Mouse (Mus musculus): ENCODE data around the gene Akr1b3.

Gene Akr1b3

GRCm38 (mm10) chr6:34309526-34309925 is 7.8 kb downstream of the Akr1b3 start:
- H3K9me3 ChIP-seq (ENCODE audit: low read length) = no peaks in the 10 kb centered on the region
- TF ChIP-seq POU5F1 (IDR thresholded peaks at IDR 0.05; ENCODE audit: borderline replicate concordance, low read length) (no peak), NANOG (IDR thresholded peaks at IDR 0.05; ENCODE audit: borderline replicate concordance, low read length) (no peak), CTCF (conservative IDR thresholded peaks at IDR 0.05; ENCODE audit: low read length) (no peak)
- no peak overlapping the region for H3K4me3 ChIP-seq (replicated peaks; ENCODE audit: low read length)
- H3K4me1 ChIP-seq (replicated peaks; ENCODE audit: low read depth, low read length) = peaks cover 58% of the 10 kb centered on the region
- peaks cover 100% of the 10 kb centered on the region for H3K36me3 ChIP-seq (ENCODE audit: insufficient read depth, low read length)
- H3K27me3 ChIP-seq (ENCODE audit: insufficient read depth, low read length) = no peaks in the 10 kb centered on the region

GRCm38 (mm10) chr6:34306797-34307196 is 10.5 kb downstream of the Akr1b3 start:
- H3K36me3 ChIP-seq (ENCODE audit: insufficient read depth, low read length) = peaks cover 92% of the 10 kb centered on the region
- H3K4me1 ChIP-seq (replicated peaks; ENCODE audit: low read depth, low read length) = peaks cover 33% of the 10 kb centered on the region
- H3K9me3 ChIP-seq (ENCODE audit: low read length) = no peaks in the 10 kb centered on the region
- no peaks in the 10 kb centered on the region for H3K27me3 ChIP-seq (ENCODE audit: insufficient read depth, low read length)
- no peak for TF ChIP-seq POU5F1 (IDR thresholded peaks at IDR 0.05; ENCODE audit: borderline replicate concordance, low read length)
- TF ChIP-seq NANOG (IDR thresholded peaks at IDR 0.05; ENCODE audit: borderline replicate concordance, low read length) = no peak
- no peak for TF ChIP-seq CTCF (conservative IDR thresholded peaks at IDR 0.05; ENCODE audit: low read length)
- no peak overlapping the region for H3K4me3 ChIP-seq (replicated peaks; ENCODE audit: low read length)

GRCm38 (mm10) chr6:34304675-34305241 is 12.5 kb downstream of the Akr1b3 start:
- H3K9me3 ChIP-seq (ENCODE audit: low read length) = no peaks in the 10 kb centered on the region
- H3K36me3 ChIP-seq (ENCODE audit: insufficient read depth, low read length) = peaks cover 77% of the 10 kb centered on the region
- TF ChIP-seq CTCF (conservative IDR thresholded peaks at IDR 0.05; ENCODE audit: low read length) = no peak
- no peak for TF ChIP-seq POU5F1 (IDR thresholded peaks at IDR 0.05; ENCODE audit: borderline replicate concordance, low read length)
- no peak for TF ChIP-seq NANOG (IDR thresholded peaks at IDR 0.05; ENCODE audit: borderline replicate concordance, low read length)
- H3K4me3 ChIP-seq (replicated peaks; ENCODE audit: low read length) = no peak overlapping the region
- H3K27me3 ChIP-seq (ENCODE audit: insufficient read depth, low read length) = no peaks in the 10 kb centered on the region
- peaks cover 33% of the 10 kb centered on the region for H3K4me1 ChIP-seq (replicated peaks; ENCODE audit: low read depth, low read length)

GRCm38 (mm10) chr6:34297055-34297454 is 20.2 kb downstream of the Akr1b3 start:
- TF ChIP-seq POU5F1 (IDR thresholded peaks at IDR 0.05; ENCODE audit: borderline replicate concordance, low read length) (no peak), NANOG (IDR thresholded peaks at IDR 0.05; ENCODE audit: borderline replicate concordance, low read length) (no peak)
- H3K27me3 ChIP-seq (ENCODE audit: insufficient read depth, low read length) = no peaks in the 10 kb centered on the region
- H3K4me1 ChIP-seq (replicated peaks; ENCODE audit: low read depth, low read length) = peaks cover 9% of the 10 kb centered on the region
- 0 out of 2 replicates have a peak, but pooled peaks cover 5% of the 10 kb centered on the region for H3K36me3 ChIP-seq (ENCODE audit: insufficient read depth, low read length)
- H3K4me3 ChIP-seq (replicated peaks; ENCODE audit: low read length) = no peak overlapping the region
- no peaks in the 10 kb centered on the region; the same call in 1 of the 2 replicates for H3K9me3 ChIP-seq (ENCODE audit: low read length)

- Histone ChIP-seq H3K4me3 (replicated peaks; ENCODE audit: low read length) (no peak overlapping the region), H3K36me3 (ENCODE audit: insufficient read depth, low read length) (no peaks in the 10 kb centered on the region), H3K9me3 (ENCODE audit: low read length) (no peaks in the 10 kb centered on the region; the same call in 1 of the 2 replicates), H3K4me1 (replicated peaks; ENCODE audit: low read depth, low read length) (peaks cover 9% of the 10 kb centered on the region), H3K27me3 (ENCODE audit: insufficient read depth, low read length) (0 out of 2 replicates have a peak, but pooled peaks cover 3% of the 10 kb centered on the region)
- TF ChIP-seq POU5F1 (IDR thresholded peaks at IDR 0.05; ENCODE audit: borderline replicate concordance, low read length) (no peak), NANOG (IDR thresholded peaks at IDR 0.05; ENCODE audit: borderline replicate concordance, low read length) (no peak), CTCF (conservative IDR thresholded peaks at IDR 0.05; ENCODE audit: low read length) (no peak)
Measured at GRCm38 (mm10) chr6:34295437-34295836, 21.8 kb downstream of the Akr1b3 start.

GRCm38 (mm10) chr6:34292882-34293487 is 24.3 kb downstream of the Akr1b3 start:
- TF ChIP-seq POU5F1 (IDR thresholded peaks at IDR 0.05; ENCODE audit: borderline replicate concordance, low read length) (no peak), CTCF (conservative IDR thresholded peaks at IDR 0.05; ENCODE audit: low read length) (peak; percentile 27)
- Histone ChIP-seq H3K4me3 (replicated peaks; ENCODE audit: low read length) (no peak overlapping the region), H3K36me3 (ENCODE audit: insufficient read depth, low read length) (no peaks in the 10 kb centered on the region), H3K4me1 (replicated peaks; ENCODE audit: low read depth, low read length) (peaks cover 9% of the 10 kb centered on the region), H3K27me3 (ENCODE audit: insufficient read depth, low read length) (0 out of 2 replicates have a peak, but pooled peaks cover 3% of the 10 kb centered on the region), H3K9me3 (ENCODE audit: low read length) (no peaks in the 10 kb centered on the region)

GRCm38 (mm10) chr6:34292196-34292881 is 24.9 kb downstream of the Akr1b3 start:
- H3K9me3 ChIP-seq (ENCODE audit: low read length) = no peaks in the 10 kb centered on the region
- H3K27me3 ChIP-seq (ENCODE audit: insufficient read depth, low read length) = 0 out of 2 replicates have a peak, but pooled peaks cover 3% of the 10 kb centered on the region
- TF ChIP-seq NANOG (IDR thresholded peaks at IDR 0.05; ENCODE audit: borderline replicate concordance, low read length) = no peak
- TF ChIP-seq POU5F1 (IDR thresholded peaks at IDR 0.05; ENCODE audit: borderline replicate concordance, low read length) = no peak
- TF ChIP-seq CTCF (conservative IDR thresholded peaks at IDR 0.05; ENCODE audit: low read length) = no peak
- no peaks in the 10 kb centered on the region for H3K36me3 ChIP-seq (ENCODE audit: insufficient read depth, low read length)
- no peak overlapping the region for H3K4me3 ChIP-seq (replicated peaks; ENCODE audit: low read length)
- peaks cover 9% of the 10 kb centered on the region for H3K4me1 ChIP-seq (replicated peaks; ENCODE audit: low read depth, low read length)

GRCm38 (mm10) chr6:34290681-34291080 is 26.6 kb downstream of the Akr1b3 start:
- H3K9me3 ChIP-seq (ENCODE audit: low read length) = no peaks in the 10 kb centered on the region
- H3K27me3 ChIP-seq (ENCODE audit: insufficient read depth, low read length) = 0 out of 2 replicates have a peak, but pooled peaks cover 3% of the 10 kb centered on the region
- H3K36me3 ChIP-seq (ENCODE audit: insufficient read depth, low read length) = no peaks in the 10 kb centered on the region
- H3K4me1 ChIP-seq (replicated peaks; ENCODE audit: low read depth, low read length) = peaks cover 9% of the 10 kb centered on the region
- no peak for TF ChIP-seq NANOG (IDR thresholded peaks at IDR 0.05; ENCODE audit: borderline replicate concordance, low read length)
- no peak for TF ChIP-seq CTCF (conservative IDR thresholded peaks at IDR 0.05; ENCODE audit: low read length)
- no peak for TF ChIP-seq POU5F1 (IDR thresholded peaks at IDR 0.05; ENCODE audit: borderline replicate concordance, low read length)
- H3K4me3 ChIP-seq (replicated peaks; ENCODE audit: low read length) = no peak overlapping the region

Data from E14TG2a.4 (cell line).